Mouse (Mus musculus): ENCODE data around the gene Uvssa. TPM values are rescaled to one million over a fixed set of nuclear protein-coding genes. Genes with fewer than 3 reads are reported as not detected.

Uvssa gene
- polyA plus RNA-seq (2015; fragmentation: Nextera tagmentation; extraction: Ambion mirVana) = 4.7 and 6.3 TPM in 2 replicates

GRCm38 (mm10) chr5:33378302-33378854 lies at the start of gene Uvssa:
TSS of gene Uvssa (plus strand) at chr5:33378549.

GRCm38 (mm10) chr5:33335273-33335976 lies 42.9 kb upstream of the Uvssa start, which contains the start of gene Maea:
TSS of gene Maea (plus strand) at chr5:33335509.

GRCm38 (mm10) chr5:33433201-33434138 lies 55.1 kb downstream of the Uvssa start, which contains the start of gene Nkx1-1:
TSS of gene Nkx1-1 (minus strand) at chr5:33433976.

Other genes with a start within 250 kb of the Uvssa start
- 16.2 and 33.4 TPM in 2 replicates for gene Spon2, start 160.1 kb upstream of the Uvssa start, polyA plus RNA-seq (2015; fragmentation: Nextera tagmentation; extraction: Ambion mirVana)
- 169 and 194 TPM in 2 replicates for gene Ctbp1, start 103.6 kb upstream of the Uvssa start, polyA plus RNA-seq (2015; fragmentation: Nextera tagmentation; extraction: Ambion mirVana)
- 75.3 and 108 TPM in 2 replicates for gene Maea, start 43.0 kb upstream of the Uvssa start, polyA plus RNA-seq (2015; fragmentation: Nextera tagmentation; extraction: Ambion mirVana)
- not detected in 2 replicates for gene Nkx1-1, start 55.4 kb downstream of the Uvssa start, polyA plus RNA-seq (2015; fragmentation: Nextera tagmentation; extraction: Ambion mirVana)